Mouse (Mus musculus) common myeloid progenitor, adult 5-6 weeks (primary cell): ENCODE data around the gene Net1. TPM values are rescaled to one million over a fixed set of nuclear protein-coding genes. Genes with fewer than 3 reads are reported as not detected.
"Not testable (repeated sequence)": the region's sequence is repeated elsewhere in the genome, so short reads cannot be mapped to it uniquely, and the experiment has no call there.

ENCODE experiments used
- ATAC-seq: replicated peaks from 2 replicates; pipeline ENCODE4 v1.8.0; 2016; ENCODE audit warnings: low read depth, mild to moderate bottlenecking, moderate TSS enrichment, inconsistent platforms; ENCODE audit not compliant: poor library complexity, severe bottlenecking
- total RNA-seq: library from RNA; stranded (forward); fragments of 200-1000, 187-1606 nt; gene quantifications from 2 replicates; pipeline ENCODE4 v1.2.3, GENCODE M21; 2017

Net1 gene
- total RNA-seq, 1 experiment from 2014 or later: 146 TPM

- ATAC-seq: not testable (repeated sequence)
Measured at GRCm38 (mm10) chr13:3840662-3841061, 77.4 kb downstream of the Net1 start.

DNA sequence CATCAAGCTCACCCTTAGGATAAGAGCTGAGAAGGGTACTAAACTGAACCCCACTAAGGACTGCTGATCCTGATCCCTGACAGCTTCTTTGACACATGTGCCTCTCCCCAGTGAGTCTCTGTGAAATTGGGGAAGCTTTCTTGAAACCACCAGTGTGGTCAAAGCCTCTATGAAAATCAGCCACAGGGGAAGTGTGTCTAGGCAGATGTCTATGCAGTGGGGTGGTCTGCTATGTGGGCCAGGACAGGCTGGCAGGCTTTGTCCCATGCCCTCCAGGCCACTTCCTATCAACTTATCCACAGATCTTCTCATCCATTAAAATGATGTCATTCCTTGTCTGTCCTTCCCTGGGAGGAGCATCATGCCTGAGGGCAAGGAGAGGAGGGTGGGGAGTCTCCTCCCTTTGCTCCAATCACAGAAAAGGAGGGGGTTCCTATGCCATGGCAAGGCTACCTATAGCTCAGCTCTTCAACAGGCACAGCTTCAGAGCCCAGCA lies 80.7 kb downstream of the Net1 start, which contains the start of gene Calm4:
Calm4 (plus strand) TSS at position 446 of the 496 bp plus-strand sequence.
- peak; percentile 83 for ATAC-seq

DNA sequence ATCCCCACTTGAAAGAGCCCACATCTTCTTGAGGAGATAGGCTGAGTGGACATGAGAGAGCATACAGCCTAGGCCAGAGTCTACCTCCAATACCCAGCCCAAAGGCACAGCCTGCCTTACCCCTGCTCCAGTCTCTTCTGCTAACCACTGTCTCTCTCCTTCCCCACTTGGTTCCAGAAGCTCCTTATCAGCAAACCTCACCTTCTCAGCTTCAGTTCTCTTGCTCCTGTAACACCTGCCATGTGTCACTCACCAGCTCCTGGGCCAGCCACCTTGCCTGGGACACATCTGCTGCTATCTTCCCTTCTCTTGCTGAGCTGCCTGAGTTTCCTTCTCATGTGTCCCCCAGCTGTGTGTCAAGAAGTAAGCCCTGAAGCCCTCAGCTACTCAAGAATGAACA lies 84.4 kb downstream of the Net1 start:
- ATAC-seq: not testable (repeated sequence)

DNA sequence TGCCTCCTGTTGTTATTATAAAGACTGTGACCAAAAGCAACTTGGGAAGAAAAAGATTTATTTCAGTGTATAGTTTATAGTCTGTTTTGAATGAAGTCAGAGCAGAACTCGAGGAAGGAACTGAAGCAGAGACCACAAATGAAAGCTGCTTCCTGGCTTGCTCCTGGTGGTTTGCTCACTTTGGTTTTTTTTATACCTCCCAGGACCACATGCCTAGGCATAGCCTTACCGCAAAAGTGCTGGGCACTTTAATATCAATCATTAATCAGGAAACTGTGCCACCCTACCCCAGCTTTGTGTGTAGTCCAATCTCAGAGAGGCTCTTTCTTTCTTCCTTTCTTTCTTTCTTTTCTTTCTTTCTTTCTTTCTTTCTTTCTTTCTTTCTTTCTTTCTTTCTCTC lies 85.6 kb downstream of the Net1 start:
- peak; percentile 71 for ATAC-seq

Other genes with a start within 250 kb of the Net1 start
- not detected in 2 replicates for gene Calml3, start 113.9 kb downstream of the Net1 start, total RNA-seq
- gene Calm4, start 80.5 kb downstream of the Net1 start, total RNA-seq: 0.23 TPM in 1 of 2 replicates, not detected in the other
- gene Calm5, start 64.0 kb downstream of the Net1 start, total RNA-seq: not detected in 2 replicates
- not detected in 2 replicates for gene Tubal3, start 54 bp upstream of the Net1 start, total RNA-seq
- not detected in 2 replicates for gene Ucn3, start 27.1 kb upstream of the Net1 start, total RNA-seq
- gene Akr1c14, start 130.8 kb upstream of the Net1 start, total RNA-seq: not detected in 2 replicates
- not detected in 2 replicates for gene Akr1c18, start 232.4 kb upstream of the Net1 start, total RNA-seq